Mouse (Mus musculus) MEL (cell line): ENCODE results near the gene Eda2r. TPM values are rescaled to one million over a fixed set of nuclear protein-coding genes. Genes with fewer than 3 reads are reported as not detected.

Source experiments
- DNase-seq: peaks from one replicate; pipeline ENCODE4 v3.0.0; 2011; ENCODE audit warnings: low read depth, low spot score
- H3K27ac ChIP-seq: 2 replicates; pipeline ENCODE4 v1.5.1; 2012; ENCODE audit warnings: low read depth, mild to moderate bottlenecking, control low read depth, low read length, moderate library complexity; ENCODE audit not compliant: control insufficient read depth
- H3K27me3 ChIP-seq, 2 experiments: fragments of 150-350 bp in 1 of 2; sonication (generic) in 1 of 2; 2 replicates each; pipeline ENCODE4 v1.6.1; 2012; ENCODE audit warnings: low read length in 2 of 2, mild to moderate bottlenecking in 2 of 2, improper control_type of control experiment in 1 of 2, moderate library complexity in 1 of 2; ENCODE audit not compliant: insufficient read depth in 2 of 2, control insufficient read depth in 1 of 2
- H3K36me3 ChIP-seq, 2 experiments: 2 replicates each; pipeline ENCODE4 v1.6.1; 2012 to 2014; ENCODE audit warnings: low read length in 2 of 2, improper control_type of control experiment in 1 of 2, inconsistent platforms in 1 of 2, mild to moderate bottlenecking in 1 of 2; ENCODE audit not compliant: insufficient read depth in 2 of 2, control insufficient read depth in 1 of 2
- H3K4me1 ChIP-seq, 2 experiments: fragments of 150-350 bp in 1 of 2; sonication (generic) in 1 of 2; 2 replicates each; pipeline ENCODE4 v1.6.1; 2012; ENCODE audit warnings: low read length in 2 of 2, improper control_type of control experiment in 1 of 2, mild to moderate bottlenecking in 1 of 2; ENCODE audit not compliant: insufficient read depth in 2 of 2, control insufficient read depth in 1 of 2
- H3K4me3 ChIP-seq, 2 experiments: fragments of 150-350 bp in 1 of 2; sonication (generic) in 1 of 2; 2 replicates each; pipeline ENCODE4 v1.5.1; 2012; ENCODE audit warnings: low read depth in 2 of 2, low read length in 2 of 2, mild to moderate bottlenecking in 2 of 2, moderate library complexity in 2 of 2, control low read depth in 1 of 2, improper control_type of control experiment in 1 of 2; ENCODE audit not compliant: control insufficient read depth in 1 of 2, insufficient read depth in 1 of 2
- H3K79me2 ChIP-seq: 2 replicates; pipeline ENCODE4 v1.6.1; 2012; ENCODE audit warnings: mild to moderate bottlenecking, low read length, moderate library complexity; ENCODE audit not compliant: control insufficient read depth, poor library complexity, insufficient read depth
- H3K9ac ChIP-seq: 2 replicates; pipeline ENCODE4 v1.6.1; 2012; ENCODE audit warnings: low read depth, mild to moderate bottlenecking, control low read depth, low read length, moderate library complexity; ENCODE audit not compliant: control insufficient read depth, poor library complexity, severe bottlenecking
- H3K9me3 ChIP-seq: fragments of 150-350 bp; sonication (generic); replicated peaks from 2 replicates; pipeline ENCODE4 v1.6.1; 2012; ENCODE audit warnings: mild to moderate bottlenecking, low read length, improper control_type of control experiment, moderate library complexity; ENCODE audit not compliant: insufficient read depth
- CHD1 ChIP-seq: IDR thresholded peaks from 2 replicates; pipeline ENCODE4 v1.6.1; 2012; ENCODE audit warnings: low read depth, mild to moderate bottlenecking, inconsistent platforms, low read length, improper control_type of control experiment
- E2F4 ChIP-seq: IDR thresholded peaks from 2 replicates; pipeline ENCODE4 v1.6.1; 2011; ENCODE audit warnings: low read depth, low read length, improper control_type of control experiment, borderline replicate concordance
- ELF1 ChIP-seq: IDR thresholded peaks from 2 replicates; pipeline ENCODE4 v1.6.1; 2014; ENCODE audit warnings: low read depth, mild to moderate bottlenecking, inconsistent platforms, low read length, improper control_type of control experiment, moderate library complexity
- EP300 ChIP-seq, 2 experiments: IDR thresholded peaks; 2 replicates each; pipeline ENCODE4 v1.6.1; 2011; ENCODE audit warnings: improper control_type of control experiment in 2 of 2, low read length in 2 of 2, low read depth in 1 of 2, mild to moderate bottlenecking in 1 of 2
- ETS1 ChIP-seq: IDR thresholded peaks from 2 replicates; pipeline ENCODE4 v1.6.1; 2012; ENCODE audit warnings: low read depth, mild to moderate bottlenecking, inconsistent platforms, low read length, improper control_type of control experiment, moderate library complexity
- GATA1 ChIP-seq: IDR thresholded peaks from 2 replicates; pipeline ENCODE4 v1.6.1; 2011; ENCODE audit warnings: low read depth, low read length, improper control_type of control experiment
- JUND ChIP-seq: IDR thresholded peaks from 2 replicates; pipeline ENCODE4 v1.6.1; 2011; ENCODE audit warnings: low read depth, mild to moderate bottlenecking, improper control_type of control experiment, low read length
- KAT2A ChIP-seq: conservative IDR thresholded peaks from 2 replicates; pipeline ENCODE4 v1.6.1; 2012; ENCODE audit warnings: low read depth, low read length, improper control_type of control experiment, inconsistent platforms
- MAFK ChIP-seq: IDR thresholded peaks from 2 replicates; pipeline ENCODE4 v1.6.1; 2011; ENCODE audit warnings: low read depth, mild to moderate bottlenecking, low read length, improper control_type of control experiment, borderline replicate concordance
- MAX ChIP-seq: IDR thresholded peaks from 2 replicates; pipeline ENCODE4 v1.6.1; 2011; ENCODE audit warnings: low read length, improper control_type of control experiment
- MAZ ChIP-seq: IDR thresholded peaks from 2 replicates; pipeline ENCODE4 v1.6.1; 2012; ENCODE audit warnings: low read depth, mild to moderate bottlenecking, inconsistent platforms, low read length, improper control_type of control experiment
- MEF2A ChIP-seq: IDR thresholded peaks from 2 replicates; pipeline ENCODE4 v1.6.1; 2014; ENCODE audit warnings: low read depth, mild to moderate bottlenecking, inconsistent platforms, low read length, improper control_type of control experiment; ENCODE audit not compliant: poor library complexity, insufficient replicate concordance, severe bottlenecking; ENCODE audit errors: extremely low read depth
- NRF1 ChIP-seq: IDR thresholded peaks from 2 replicates; pipeline ENCODE4 v1.6.1; 2014; ENCODE audit warnings: low read depth, mild to moderate bottlenecking, inconsistent platforms, low read length, improper control_type of control experiment, moderate library complexity; ENCODE audit not compliant: poor library complexity, insufficient read depth, severe bottlenecking
- RCOR1 ChIP-seq: IDR thresholded peaks from 2 replicates; pipeline ENCODE4 v1.6.1; 2012; ENCODE audit warnings: low read depth, mild to moderate bottlenecking, inconsistent platforms, low read length, improper control_type of control experiment
- USF1 ChIP-seq: IDR thresholded peaks from 2 replicates; pipeline ENCODE4 v1.6.1; 2014; ENCODE audit warnings: low read depth, mild to moderate bottlenecking, inconsistent platforms, low read length, improper control_type of control experiment, moderate library complexity
- USF2 ChIP-seq, 2 experiments: IDR thresholded peaks; 2 replicates each; pipeline ENCODE4 v1.6.1; 2011 to 2012; ENCODE audit warnings: improper control_type of control experiment in 2 of 2, low read length in 2 of 2, borderline replicate concordance in 1 of 2, inconsistent platforms in 1 of 2, low read depth in 1 of 2, mild to moderate bottlenecking in 1 of 2; ENCODE audit not compliant: insufficient read depth in 1 of 2
- ZC3H11A ChIP-seq: IDR thresholded peaks from 2 replicates; pipeline ENCODE4 v1.6.1; 2012; ENCODE audit warnings: low read depth, mild to moderate bottlenecking, inconsistent platforms, low read length, improper control_type of control experiment
- ZNF384 ChIP-seq: IDR thresholded peaks from 2 replicates; pipeline ENCODE4 v1.6.1; 2012; ENCODE audit warnings: low read depth, mild to moderate bottlenecking, inconsistent platforms, low read length, improper control_type of control experiment
- polyA plus RNA-seq, 2 experiments: library from polyadenylated mRNA; stranded (reverse) in 1 of 2; unstranded in 1 of 2; fragments of >175 nt in 1 of 2; fragments of >200 nt in 1 of 2; gene quantifications; 2 replicates each; pipeline versions ENCODE4 v1.2.1 to v1.2.4; 2012; ENCODE audit warnings: low replicate concordance in 2 of 2, low read depth in 1 of 2; ENCODE audit not compliant: insufficient read length in 2 of 2, insufficient read depth in 1 of 2, missing spikeins in 1 of 2
- total RNA-seq: library from RNA; depleted of rRNA; stranded (reverse); fragments of 300-350 nt; gene quantifications from 2 replicates; pipeline ENCODE4 v1.2.3, GENCODE M21; 2012

Gene Eda2r
- total and polyA plus RNA-seq, 3 experiments = not detected

DNA sequence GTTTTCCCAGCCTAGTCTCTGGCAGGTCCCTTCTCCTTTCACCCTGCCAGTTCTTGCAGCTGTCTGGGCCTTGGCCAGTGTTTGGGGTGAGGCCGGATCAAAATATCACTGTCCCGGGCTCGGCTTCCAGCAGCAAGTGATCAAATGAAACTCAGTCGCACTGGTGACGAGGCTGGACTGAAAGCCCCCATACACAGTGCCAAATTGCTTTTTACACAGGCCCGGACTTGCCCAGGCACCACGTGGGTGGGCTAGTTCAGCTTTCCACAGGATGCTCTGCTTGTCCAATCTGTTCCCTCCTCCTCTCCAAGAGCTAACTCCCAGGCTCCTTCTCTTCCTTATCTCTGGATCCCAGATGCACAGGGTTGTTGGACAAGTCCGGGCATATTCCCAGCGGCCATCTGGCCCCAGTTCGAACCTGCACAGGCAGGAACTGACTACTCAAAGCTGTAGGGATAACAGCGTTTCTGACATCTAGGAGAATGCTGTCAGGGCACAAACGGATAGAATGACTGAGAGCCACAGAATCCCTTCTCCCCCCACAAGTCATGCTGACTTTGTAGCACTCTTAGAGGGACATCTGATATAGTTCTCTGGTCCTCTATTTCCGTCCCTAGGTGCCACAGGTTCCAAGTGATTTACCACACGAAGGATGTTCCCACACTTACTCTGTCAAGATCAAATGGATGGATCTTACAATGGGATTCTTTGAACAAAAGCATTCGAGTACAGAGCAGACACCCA lies 523 bp downstream of the Eda2r start:
- Histone ChIP-seq H3K79me2 (no peaks in the 10 kb centered on the region), H3K4me3 (no peak overlapping the region), H3K9ac (no peak overlapping the region), H3K36me3 (no peaks in the 10 kb centered on the region), H3K27me3 (no peaks in the 10 kb centered on the region), H3K27ac (no peak overlapping the region), H3K4me1 (no peaks in the 10 kb centered on the region), H3K9me3 (no peaks in the 10 kb centered on the region)
- TF ChIP-seq GATA1 = no peak
- no peak for TF ChIP-seq CHD1
- no peak for TF ChIP-seq ELF1
- no peak for TF ChIP-seq USF1
- DNase-seq = no peak

DNA sequence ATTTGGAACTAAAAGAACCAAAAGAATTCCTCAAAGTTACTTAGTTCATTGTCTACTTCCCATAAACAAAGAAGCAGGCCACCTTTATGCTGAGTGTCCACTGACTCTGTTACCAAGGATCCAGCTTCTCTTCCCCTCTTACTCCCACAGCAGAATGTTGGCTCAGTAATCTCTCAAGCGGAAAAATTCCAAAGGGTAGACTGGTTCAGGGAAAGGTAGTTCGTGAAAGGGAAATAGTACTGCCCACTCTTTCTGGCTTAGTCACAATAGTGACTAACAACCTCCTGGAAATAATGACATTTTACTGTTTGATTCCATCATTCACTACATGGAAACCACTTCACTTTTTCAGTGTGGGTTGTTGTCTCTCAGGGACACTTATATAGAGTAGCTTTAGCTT lies 4.2 kb downstream of the Eda2r start:
- no peaks in the 10 kb centered on the region for H3K4me1 ChIP-seq
- no peak overlapping the region for H3K27ac ChIP-seq
- no peaks in the 10 kb centered on the region for H3K27me3 ChIP-seq
- DNase-seq = no peak
- H3K9me3 ChIP-seq = no peaks in the 10 kb centered on the region
- H3K36me3 ChIP-seq = no peaks in the 10 kb centered on the region
- no peak for TF ChIP-seq MAZ
- no peak for TF ChIP-seq MEF2A
- TF ChIP-seq MAX = no peak
- no peak for TF ChIP-seq EP300 (IDR thresholded peaks at IDR 0.05; ENCODE audit: low read depth in 1 of 2, low read length in 2 of 2)
- TF ChIP-seq MAFK = no peak
- no peak for TF ChIP-seq USF2 (IDR thresholded peaks at IDR 0.05; ENCODE audit: borderline replicate concordance in 1 of 2, insufficient read depth in 1 of 2, low read depth in 1 of 2, low read length in 2 of 2)
- TF ChIP-seq E2F4 = no peak
- no peak for TF ChIP-seq ZNF384
- no peak for TF ChIP-seq RCOR1
- no peak for TF ChIP-seq ELF1
- TF ChIP-seq JUND = no peak
- no peak for TF ChIP-seq NRF1
- TF ChIP-seq ETS1 = no peak
- TF ChIP-seq GATA1 = no peak
- no peak for TF ChIP-seq KAT2A
- TF ChIP-seq ZC3H11A = no peak
- H3K9ac ChIP-seq = no peak overlapping the region
- no peaks in the 10 kb centered on the region for H3K79me2 ChIP-seq
- no peak overlapping the region for H3K4me3 ChIP-seq
